Mouse (Mus musculus): Measurements from ENCODE around the gene Pak6.

Gene Pak6

GRCm38 (mm10) chr2:118665616-118666015 is 2.5 kb downstream of the Pak6 start:
- DNase-seq (ENCODE audit: low read depth), result no peak

GRCm38 (mm10) chr2:118667181-118667580 is 4.1 kb downstream of the Pak6 start:
- no peak for DNase-seq (ENCODE audit: low read depth)

GRCm38 (mm10) chr2:118669245-118669644 is 6.1 kb downstream of the Pak6 start:
- DNase-seq (ENCODE audit: low read depth), result no peak

GRCm38 (mm10) chr2:118669785-118670184 is 6.7 kb downstream of the Pak6 start:
- DNase-seq (ENCODE audit: low read depth), result no peak

- DNase-seq (ENCODE audit: low read depth), result no peak
Measured at GRCm38 (mm10) chr2:118671728-118672127, 8.6 kb downstream of the Pak6 start.

- DNase-seq (ENCODE audit: low read depth), result no peak
Measured at GRCm38 (mm10) chr2:118673686-118674465, 10.8 kb downstream of the Pak6 start.

GRCm38 (mm10) chr2:118674500-118674899 is 11.4 kb downstream of the Pak6 start:
- DNase-seq (ENCODE audit: low read depth), result no peak

- no peak for DNase-seq (ENCODE audit: low read depth)
Measured at GRCm38 (mm10) chr2:118676839-118677741, 14.0 kb downstream of the Pak6 start.

GRCm38 (mm10) chr2:118677817-118678216 is 14.7 kb downstream of the Pak6 start:
- no peak for DNase-seq (ENCODE audit: low read depth)

- no peak for DNase-seq (ENCODE audit: low read depth)
Measured at GRCm38 (mm10) chr2:118679577-118679976, 16.5 kb downstream of the Pak6 start.

- DNase-seq (ENCODE audit: low read depth), result no peak
Measured at GRCm38 (mm10) chr2:118680926-118681325, 17.8 kb downstream of the Pak6 start.

- no peak for DNase-seq (ENCODE audit: low read depth)
Measured at GRCm38 (mm10) chr2:118682544-118683260, 19.6 kb downstream of the Pak6 start.

- DNase-seq (ENCODE audit: low read depth), result no peak
Measured at GRCm38 (mm10) chr2:118685088-118685487, 22.0 kb downstream of the Pak6 start.

GRCm38 (mm10) chr2:118686693-118687092 is 23.6 kb downstream of the Pak6 start:
- no peak for DNase-seq (ENCODE audit: low read depth)

GRCm38 (mm10) chr2:118687791-118688190 is 24.7 kb downstream of the Pak6 start:
- no peak for DNase-seq (ENCODE audit: low read depth)

- DNase-seq (ENCODE audit: low read depth), result no peak
Measured at GRCm38 (mm10) chr2:118689875-118690274, 26.8 kb downstream of the Pak6 start.

GRCm38 (mm10) chr2:118693370-118693966 is 30.4 kb downstream of the Pak6 start:
- no peak for DNase-seq (ENCODE audit: low read depth)

GRCm38 (mm10) chr2:118695677-118696232 is 32.7 kb downstream of the Pak6 start:
- peak; percentile 84 for DNase-seq (ENCODE audit: low read depth)

- peak; percentile 67 for DNase-seq (ENCODE audit: low read depth)
Measured at GRCm38 (mm10) chr2:118696451-118697308, 33.6 kb downstream of the Pak6 start.

GRCm38 (mm10) chr2:118697311-118697877 is 34.3 kb downstream of the Pak6 start:
- DNase-seq (ENCODE audit: low read depth), result no peak

Measured in 416B (cell line).